Mouse (Mus musculus) spleen, postnatal 36 days (tissue): ENCODE data around the gene Tjp3.

Experiments used
- DNase-seq, 2 experiments: peaks; one replicate each; pipeline ENCODE4 v3.0.0; 2022; ENCODE audit warnings: low spot score in 2 of 2, mixed read lengths in 1 of 2

Gene Tjp3

GRCm38 (mm10) chr10:81319330-81319699 is 27.9 kb upstream of the Tjp3 start:
- no peak for DNase-seq

- DNase-seq: no peak
These were observed 27.4 kb upstream of the Tjp3 start for GRCm38 (mm10) chr10:81318589-81319329.

GRCm38 (mm10) chr10:81317273-81317672 is 25.9 kb upstream of the Tjp3 start:
- DNase-seq: peak in 1 of 2 experiments; percentile 28

- peak in 1 of 2 experiments; percentile 33 for DNase-seq
These were observed 25.1 kb upstream of the Tjp3 start for GRCm38 (mm10) chr10:81316338-81317060.

GRCm38 (mm10) chr10:81315587-81315986 is 24.2 kb upstream of the Tjp3 start:
- no peak for DNase-seq

- no peak for DNase-seq
These were observed 22.8 kb upstream of the Tjp3 start for GRCm38 (mm10) chr10:81314201-81314600.

- no peak for DNase-seq
These were observed 22.2 kb upstream of the Tjp3 start for GRCm38 (mm10) chr10:81313581-81313980.

GRCm38 (mm10) chr10:81309571-81309970 is 18.2 kb upstream of the Tjp3 start:
- DNase-seq: no peak

GRCm38 (mm10) chr10:81306837-81307682 is 15.7 kb upstream of the Tjp3 start:
- no peak for DNase-seq

- DNase-seq: no peak
These were observed 14.8 kb upstream of the Tjp3 start for GRCm38 (mm10) chr10:81306173-81306668.

GRCm38 (mm10) chr10:81305663-81306062 is 14.3 kb upstream of the Tjp3 start:
- no peak for DNase-seq

- DNase-seq: peak; percentile 52 to 67
These were observed 13.3 kb upstream of the Tjp3 start for GRCm38 (mm10) chr10:81304597-81305238.

GRCm38 (mm10) chr10:81303761-81304160 is 12.4 kb upstream of the Tjp3 start:
- peak; percentile 57 to 59 for DNase-seq

- no peak for DNase-seq
These were observed 11.9 kb upstream of the Tjp3 start for GRCm38 (mm10) chr10:81303258-81303657.

- DNase-seq: no peak
These were observed 11.4 kb upstream of the Tjp3 start for GRCm38 (mm10) chr10:81302781-81303218.

- DNase-seq: no peak
These were observed 10.9 kb upstream of the Tjp3 start for GRCm38 (mm10) chr10:81302288-81302687.

GRCm38 (mm10) chr10:81301321-81301720 is 9.9 kb upstream of the Tjp3 start:
- no peak for DNase-seq

GRCm38 (mm10) chr10:81300352-81300907 is 9.0 kb upstream of the Tjp3 start:
- DNase-seq: no peak

- DNase-seq: no peak
These were observed 8.4 kb upstream of the Tjp3 start for GRCm38 (mm10) chr10:81299585-81300351.

GRCm38 (mm10) chr10:81298369-81299100 is 7.2 kb upstream of the Tjp3 start:
- peak; percentile 84 to 86 for DNase-seq
